Mouse (Mus musculus) ES-Bruce4 (cell line): ENCODE measurements around the gene Sfi1. TPM values are rescaled to one million over a fixed set of nuclear protein-coding genes. Genes with fewer than 3 reads are reported as not detected.
"Not testable (repeated sequence)": the region's sequence is repeated elsewhere in the genome, so short reads cannot be mapped to it uniquely, and the experiment has no call there.

Experiments
- H3K27ac ChIP-seq: 2 replicates; pipeline ENCODE4 v1.5.1; 2012; ENCODE audit warnings: low read length, inconsistent platforms; ENCODE audit not compliant: insufficient read depth
- H3K27me3 ChIP-seq: 2 replicates; pipeline ENCODE4 v1.6.1; 2012; ENCODE audit warnings: mild to moderate bottlenecking, low read length, inconsistent platforms; ENCODE audit not compliant: control insufficient read depth, poor library complexity, insufficient read depth, severe bottlenecking
- H3K36me3 ChIP-seq: 2 replicates; pipeline ENCODE4 v1.6.1; 2012; ENCODE audit warnings: inconsistent platforms, mild to moderate bottlenecking, low read length, moderate library complexity; ENCODE audit not compliant: control insufficient read depth, poor library complexity, insufficient read depth, severe bottlenecking
- H3K4me1 ChIP-seq: one replicate; pipeline ENCODE4 v1.8.1; 2011; ENCODE audit warnings: low read length; ENCODE audit not compliant: control insufficient read depth, insufficient read depth
- H3K4me3 ChIP-seq: 2 replicates; pipeline ENCODE4 v1.5.1; 2011; ENCODE audit warnings: low read depth, mild to moderate bottlenecking, low read length
- H3K9ac ChIP-seq: 2 replicates; pipeline ENCODE4 v1.6.1; 2012; ENCODE audit warnings: low read depth, mild to moderate bottlenecking, inconsistent platforms; ENCODE audit not compliant: poor library complexity, severe bottlenecking
- H3K9me3 ChIP-seq: replicated peaks from 2 replicates; pipeline ENCODE4 v1.6.1; 2012; ENCODE audit warnings: mild to moderate bottlenecking, low read length, inconsistent platforms; ENCODE audit not compliant: control insufficient read depth, poor library complexity, insufficient read depth, severe bottlenecking
- CTCF ChIP-seq: IDR thresholded peaks from one replicate; pipeline ENCODE4 v1.8.1; 2011; ENCODE audit warnings: low read depth, low read length
- EP300 ChIP-seq: IDR thresholded peaks from 2 replicates; pipeline ENCODE4 v1.6.1; 2011; ENCODE audit warnings: low read depth, low read length; ENCODE audit not compliant: insufficient read depth
- POLR2A ChIP-seq: IDR thresholded peaks from one replicate; pipeline ENCODE4 v1.8.1; 2011; ENCODE audit warnings: low read length; ENCODE audit not compliant: insufficient read depth
- polyA plus RNA-seq: library from polyadenylated mRNA; stranded (reverse); fragments of >200 nt; gene quantifications from 2 replicates; pipeline ENCODE4 v1.2.4, GENCODE M21; 2011; ENCODE audit warnings: low read depth; ENCODE audit not compliant: missing spikeins, insufficient read depth, insufficient read length

Gene Sfi1
- polyA plus RNA-seq, 1 experiment, result 17.1 TPM

GRCm38 (mm10) chr11:3202231-3202701 is 9.0 kb upstream of the Sfi1 start, which contains the start of gene Eif4enif1:
Eif4enif1 (plus strand) TSS chr11:3202392.
- no peaks in the 10 kb centered on the region for H3K4me1 ChIP-seq
- peak within 1 kb of the TSS; percentile 88 for H3K4me3 ChIP-seq
- peak within 1 kb of the TSS; percentile 66 for H3K9ac ChIP-seq
- H3K9me3 ChIP-seq, result no peaks in the 10 kb centered on the region
- TF ChIP-seq EP300 (no peak), CTCF (no peak), POLR2A (no peak)
- peaks cover 14% of the 10 kb centered on the region for H3K36me3 ChIP-seq
- H3K27me3 ChIP-seq, result no peaks in the 10 kb centered on the region
- peak within 1 kb of the TSS; percentile 48; the same call in 1 of the 2 replicates for H3K27ac ChIP-seq

GRCm38 (mm10) chr11:3201326-3202230 is 8.3 kb upstream of the Sfi1 start:
- peak overlapping the region; percentile 85 for H3K4me3 ChIP-seq
- no peaks in the 10 kb centered on the region for H3K4me1 ChIP-seq
- peak overlapping the region; percentile 48; the same call in 1 of the 2 replicates for H3K27ac ChIP-seq
- peak overlapping the region; percentile 66 for H3K9ac ChIP-seq
- H3K9me3 ChIP-seq, result no peaks in the 10 kb centered on the region
- H3K36me3 ChIP-seq, result peaks cover 11% of the 10 kb centered on the region
- TF ChIP-seq EP300 (no peak), POLR2A (no peak), CTCF (no peak)
- no peaks in the 10 kb centered on the region for H3K27me3 ChIP-seq

- not testable (repeated sequence) for H3K27ac ChIP-seq, H3K36me3 ChIP-seq, H3K4me3 ChIP-seq, H3K4me1 ChIP-seq, H3K27me3 ChIP-seq, H3K9me3 ChIP-seq, H3K9ac ChIP-seq
These were observed 7.4 kb upstream of the Sfi1 start for GRCm38 (mm10) chr11:3200636-3201035.

DNA sequence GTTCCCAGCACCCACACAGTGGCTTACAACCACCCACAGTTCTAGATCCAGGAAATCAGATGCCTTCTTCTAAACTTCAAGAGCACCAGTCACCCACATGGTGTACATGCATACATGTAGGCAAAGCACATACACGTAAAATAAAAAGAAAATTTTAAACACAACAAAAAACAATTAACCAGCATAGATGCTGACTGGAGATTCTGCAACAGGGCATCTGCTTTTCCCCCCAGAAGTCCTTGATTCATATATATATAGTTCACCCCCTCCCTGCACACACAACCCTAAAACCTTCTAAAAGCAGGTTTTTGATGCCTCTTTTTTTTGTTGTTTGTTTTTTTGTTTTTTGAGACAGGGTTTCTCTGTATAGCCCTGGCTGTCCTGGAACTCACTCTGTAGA is 10.6 kb downstream of the Sfi1 start:
- not testable (repeated sequence) for H3K9ac ChIP-seq, H3K9me3 ChIP-seq, H3K4me1 ChIP-seq, H3K4me3 ChIP-seq, H3K27ac ChIP-seq, H3K36me3 ChIP-seq, H3K27me3 ChIP-seq

- not testable (repeated sequence) for H3K4me3 ChIP-seq, H3K36me3 ChIP-seq, H3K9me3 ChIP-seq, H3K27me3 ChIP-seq, H3K9ac ChIP-seq, H3K27ac ChIP-seq, H3K4me1 ChIP-seq
These were observed 11.3 kb downstream of the Sfi1 start for GRCm38 (mm10) chr11:3181971-3182370.

DNA sequence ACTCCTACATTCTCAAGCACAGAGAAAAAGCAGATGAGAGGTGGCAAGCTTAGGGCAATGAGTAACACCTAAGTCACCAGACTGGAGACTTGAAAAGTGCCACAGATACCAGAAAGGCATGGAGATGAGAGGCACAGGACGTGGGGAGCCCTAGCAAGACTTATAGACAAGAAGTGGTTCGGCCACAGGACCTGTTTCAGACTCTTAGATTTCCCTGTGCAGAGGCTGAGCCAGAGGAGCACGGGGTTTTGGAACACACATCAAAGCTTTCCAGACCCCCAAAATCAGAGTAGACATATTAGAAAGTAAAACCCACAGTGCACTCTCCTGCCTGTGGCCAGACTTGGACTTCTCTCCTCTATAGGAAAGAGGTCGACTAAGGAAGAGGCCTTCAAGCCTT is 12.0 kb downstream of the Sfi1 start:
- H3K4me1 ChIP-seq, H3K27me3 ChIP-seq, H3K4me3 ChIP-seq, H3K9me3 ChIP-seq, H3K27ac ChIP-seq, H3K9ac ChIP-seq, H3K36me3 ChIP-seq: not testable (repeated sequence)

GRCm38 (mm10) chr11:3180510-3181160 is 12.6 kb downstream of the Sfi1 start:
- H3K27ac ChIP-seq, H3K4me1 ChIP-seq, H3K9me3 ChIP-seq, H3K9ac ChIP-seq, H3K4me3 ChIP-seq, H3K36me3 ChIP-seq, H3K27me3 ChIP-seq: not testable (repeated sequence)

GRCm38 (mm10) chr11:3179726-3180092 is 13.6 kb downstream of the Sfi1 start:
- not testable (repeated sequence) for H3K27ac ChIP-seq, H3K4me1 ChIP-seq, H3K9ac ChIP-seq, H3K27me3 ChIP-seq, H3K9me3 ChIP-seq, H3K4me3 ChIP-seq, H3K36me3 ChIP-seq
